Mouse (Mus musculus): Measurements from ENCODE around the gene Sh3gl2. TPM values are rescaled to one million over a fixed set of nuclear protein-coding genes. Genes with fewer than 3 reads are reported as not detected.

The Sh3gl2 gene
- total and polyA plus RNA-seq, 3 experiments, result not detected

GRCm38 (mm10) chr4:85228589-85228948 lies 23.6 kb downstream of the Sh3gl2 start:
- Histone ChIP-seq H3K79me2 (replicated peaks; ENCODE audit: control insufficient read depth, extremely low read depth, insufficient read depth, poor library complexity, severe bottlenecking) (no peaks in the 10 kb centered on the region), H3K9ac (ENCODE audit: insufficient read depth, low read depth) (no peak overlapping the region), H3K4me2 (ENCODE audit: insufficient read depth, low read depth, poor library complexity, severe bottlenecking) (no peak overlapping the region), H3K4me3 (replicated peaks in 1 of 3; ENCODE audit: low read depth in 2 of 3, low read length in 2 of 3, poor library complexity in 1 of 3) (no peak overlapping the region), H3K36me3 (replicated peaks in 1 of 2; ENCODE audit: control insufficient read depth in 1 of 2, insufficient read depth in 1 of 2, low read length in 1 of 2) (no peaks in the 10 kb centered on the region), H3K27me3 (replicated peaks) (no peaks in the 10 kb centered on the region), H3K9me3 (replicated peaks; ENCODE audit: low read length) (peaks cover 64% of the 10 kb centered on the region), H3K4me1 (ENCODE audit: control insufficient read depth in 1 of 2, insufficient read depth in 2 of 2) (no peaks in the 10 kb centered on the region), H3K27ac (ENCODE audit: insufficient read depth, low read depth) (no peak overlapping the region)
- no peak for DNase-seq (ENCODE audit: extremely low read depth)
- TF ChIP-seq RCOR1 (conservative IDR thresholded peaks at IDR 0.05; ENCODE audit: low read depth, low read length), result no peak
- TF ChIP-seq PAX5 (IDR thresholded peaks at IDR 0.05; ENCODE audit: low read length), result no peak
- TF ChIP-seq JUND (conservative IDR thresholded peaks at IDR 0.05; ENCODE audit: low read depth, low read length), result no peak
- no peak for TF ChIP-seq HCFC1 (IDR thresholded peaks at IDR 0.05; ENCODE audit: low read depth, low read length)
- dilution Hi-C loops (cut with MboI; ENCODE audit: extremely low pct_ligation_motif_present, extremely low pct_unique_long_range_greater_than_20kb, low sequenced_read_pairs), result no loop called here
- in situ Hi-C loops (cut with MboI; ENCODE audit: low pct_ligation_motif_present, low pct_unique_long_range_greater_than_20kb, low sequenced_read_pairs), result no loop called here

- dilution Hi-C loops (cut with MboI; ENCODE audit: extremely low pct_ligation_motif_present, extremely low pct_unique_long_range_greater_than_20kb, low sequenced_read_pairs), result no loop called here
- Histone ChIP-seq H3K9me3 (replicated peaks; ENCODE audit: low read length) (peaks cover 41% of the 10 kb centered on the region), H3K27me3 (replicated peaks) (no peaks in the 10 kb centered on the region)
These were observed 27.8 kb downstream of the Sh3gl2 start for GRCm38 (mm10) chr4:85232386-85233381.

GRCm38 (mm10) chr4:85241675-85242074 lies 36.7 kb downstream of the Sh3gl2 start:
- in situ Hi-C loops (cut with MboI; ENCODE audit: low pct_ligation_motif_present, low pct_unique_long_range_greater_than_20kb, low sequenced_read_pairs), result no loop called here
- peaks cover 29% of the 10 kb centered on the region for H3K9me3 ChIP-seq (replicated peaks; ENCODE audit: low read length)
- TF ChIP-seq CTCF (conservative IDR thresholded peaks at IDR 0.05 in 1 of 2, IDR thresholded peaks at IDR 0.05 in 1 of 2; ENCODE audit: low read depth in 2 of 2, low read length in 2 of 2) (no peak), ZNF384 (IDR thresholded peaks at IDR 0.05; ENCODE audit: low read depth, low read length) (no peak), ZC3H11A (IDR thresholded peaks at IDR 0.05; ENCODE audit: low read depth, low read length) (no peak), PAX5 (IDR thresholded peaks at IDR 0.05; ENCODE audit: low read length) (no peak), MAX (IDR thresholded peaks at IDR 0.05; ENCODE audit: low read length) (no peak), UBTF (IDR thresholded peaks at IDR 0.05; ENCODE audit: low read depth, low read length) (no peak), MEF2A (IDR thresholded peaks at IDR 0.05; ENCODE audit: borderline replicate concordance, low read depth, low read length) (no peak), JUN (IDR thresholded peaks at IDR 0.05; ENCODE audit: insufficient read depth, low read depth, low read length) (no peak), TCF12 (IDR thresholded peaks at IDR 0.05; ENCODE audit: low read depth, low read length) (no peak), RCOR1 (conservative IDR thresholded peaks at IDR 0.05; ENCODE audit: low read depth, low read length) (no peak)
- no peaks in the 10 kb centered on the region for H3K27me3 ChIP-seq (replicated peaks)
- no peak overlapping the region for H3K9ac ChIP-seq (ENCODE audit: insufficient read depth, low read depth)
- no peak overlapping the region for H3K4me2 ChIP-seq (ENCODE audit: insufficient read depth, low read depth, poor library complexity, severe bottlenecking)
- dilution Hi-C loops (cut with MboI; ENCODE audit: extremely low pct_ligation_motif_present, extremely low pct_unique_long_range_greater_than_20kb, low sequenced_read_pairs), result no loop called here
- H3K4me1 ChIP-seq (ENCODE audit: control insufficient read depth in 1 of 2, insufficient read depth in 2 of 2), result no peaks in the 10 kb centered on the region
- no peak overlapping the region for H3K4me3 ChIP-seq (replicated peaks in 1 of 3; ENCODE audit: low read depth in 2 of 3, low read length in 2 of 3, poor library complexity in 1 of 3)
- no peak for DNase-seq (ENCODE audit: extremely low read depth)
- H3K36me3 ChIP-seq (replicated peaks in 1 of 2; ENCODE audit: control insufficient read depth in 1 of 2, insufficient read depth in 1 of 2, low read length in 1 of 2), result no peaks in the 10 kb centered on the region
- H3K27ac ChIP-seq (ENCODE audit: insufficient read depth, low read depth), result no peak overlapping the region
- H3K79me2 ChIP-seq (replicated peaks; ENCODE audit: control insufficient read depth, extremely low read depth, insufficient read depth, poor library complexity, severe bottlenecking), result no peaks in the 10 kb centered on the region

More at GRCm38 (mm10) chr4:85232386-85233381, 27.8 kb downstream of the Sh3gl2 start:
- in situ Hi-C loops (cut with MboI; ENCODE audit: low pct_ligation_motif_present, low pct_unique_long_range_greater_than_20kb, low sequenced_read_pairs), result no loop called here
- H3K4me3 ChIP-seq (replicated peaks in 1 of 3; ENCODE audit: low read depth in 2 of 3, low read length in 2 of 3, poor library complexity in 1 of 3), result no peak overlapping the region
- H3K27ac ChIP-seq (ENCODE audit: insufficient read depth, low read depth), result no peak overlapping the region
- no peaks in the 10 kb centered on the region for H3K79me2 ChIP-seq (replicated peaks; ENCODE audit: control insufficient read depth, extremely low read depth, insufficient read depth, poor library complexity, severe bottlenecking)
- no peak overlapping the region for H3K4me2 ChIP-seq (ENCODE audit: insufficient read depth, low read depth, poor library complexity, severe bottlenecking)
- H3K9ac ChIP-seq (ENCODE audit: insufficient read depth, low read depth), result no peak overlapping the region
- no peak for TF ChIP-seq RAD21 (IDR thresholded peaks at IDR 0.05; ENCODE audit: low read depth, low read length)
- no peak for TF ChIP-seq BHLHE40 (IDR thresholded peaks at IDR 0.05; ENCODE audit: low read depth, low read length)
- TF ChIP-seq MAFK (IDR thresholded peaks at IDR 0.05; ENCODE audit: insufficient replicate concordance, low read length), result no peak
- TF ChIP-seq ZKSCAN1 (IDR thresholded peaks at IDR 0.05; ENCODE audit: borderline replicate concordance, low read depth, low read length), result no peak
- no peak for TF ChIP-seq POLR2AphosphoS2 (IDR thresholded peaks at IDR 0.05; ENCODE audit: low read depth, low read length)
- TF ChIP-seq UBTF (IDR thresholded peaks at IDR 0.05; ENCODE audit: low read depth, low read length), result no peak
- TF ChIP-seq TBP (conservative IDR thresholded peaks at IDR 0.05; ENCODE audit: low read depth, low read length), result no peak
- no peak for TF ChIP-seq ZC3H11A (IDR thresholded peaks at IDR 0.05; ENCODE audit: low read depth, low read length)
- TF ChIP-seq ELF1 (IDR thresholded peaks at IDR 0.05; ENCODE audit: low read depth, low read length), result no peak
- no peak for TF ChIP-seq CHD1 (IDR thresholded peaks at IDR 0.05; ENCODE audit: low read depth, low read length)
- TF ChIP-seq CTCF (conservative IDR thresholded peaks at IDR 0.05 in 1 of 2, IDR thresholded peaks at IDR 0.05 in 1 of 2; ENCODE audit: low read depth in 2 of 2, low read length in 2 of 2), result no peak
- no peak for TF ChIP-seq POLR2A (IDR thresholded peaks at IDR 0.05; ENCODE audit: low read depth, low read length)
- TF ChIP-seq IRF4 (IDR thresholded peaks at IDR 0.05; ENCODE audit: low read depth, low read length), result no peak
- H3K4me1 ChIP-seq (ENCODE audit: control insufficient read depth in 1 of 2, insufficient read depth in 2 of 2), result no peaks in the 10 kb centered on the region
- no peak for DNase-seq (ENCODE audit: extremely low read depth)
- no peaks in the 10 kb centered on the region for H3K36me3 ChIP-seq (replicated peaks in 1 of 2; ENCODE audit: control insufficient read depth in 1 of 2, insufficient read depth in 1 of 2, low read length in 1 of 2)
